Mouse (Mus musculus) left cerebral cortex, adult 11 months (tissue): ENCODE measurements around the gene 4930563M21Rik.
A peak's percentile ranks its signal among the peaks of the same experiment; 100 is the strongest.
"Not testable (repeated sequence)": the region's sequence is repeated elsewhere in the genome, so short reads cannot be mapped to it uniquely, and the experiment has no call there.

Experiments
- DNase-seq: peaks from one replicate; pipeline ENCODE4 v3.0.0; 2022; ENCODE audit warnings: low spot score

4930563M21Rik gene

GRCm38 (mm10) chr9:56010450-56010849 is at the start of gene 4930563M21Rik:
4930563M21Rik (minus strand) TSS chr9:56010550.
- no peak for DNase-seq

DNA sequence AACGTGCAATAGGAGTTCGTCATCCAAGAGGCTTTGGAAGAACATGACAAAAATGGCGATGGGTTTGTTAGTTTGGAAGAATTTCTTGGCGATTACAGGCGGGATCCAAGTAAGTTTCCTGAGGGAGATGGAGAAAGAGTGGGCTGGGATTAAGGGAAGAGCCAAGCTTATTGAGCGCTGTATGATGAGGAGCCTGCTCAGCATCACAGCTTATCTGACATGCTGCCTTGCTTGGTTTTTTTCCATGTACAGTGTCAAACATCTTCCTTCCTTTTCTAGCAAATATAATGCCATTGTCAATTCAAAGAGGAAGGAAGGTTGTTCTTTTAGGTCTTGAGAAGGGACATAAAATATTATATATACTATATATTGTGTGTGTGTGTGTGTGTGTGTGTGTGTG is 45.8 kb upstream of the 4930563M21Rik start:
- no peak for DNase-seq

- DNase-seq: no peak
These were observed 43.4 kb upstream of the 4930563M21Rik start for GRCm38 (mm10) chr9:56053796-56054195.

DNA sequence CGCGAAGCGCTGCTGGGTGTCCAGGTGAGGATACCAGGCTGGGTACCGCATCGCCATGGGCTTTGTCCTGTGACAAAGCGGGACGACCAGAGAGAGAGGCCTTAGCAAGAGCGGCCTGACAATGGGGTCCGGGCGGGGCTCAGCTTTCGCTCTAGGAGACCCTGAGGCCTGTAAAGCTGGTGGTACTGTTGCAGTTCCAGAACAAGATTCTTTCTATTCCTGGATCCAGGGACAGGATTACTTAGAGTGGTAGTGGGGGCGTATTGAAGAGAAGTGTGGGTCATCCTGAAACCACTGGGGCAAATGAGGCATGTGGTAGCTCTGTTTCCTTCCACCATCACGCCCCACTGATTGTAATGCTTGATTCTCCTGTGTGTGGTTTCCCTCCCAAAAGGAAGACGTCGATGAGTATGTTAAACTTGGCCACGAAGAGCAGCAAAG is 31.9 kb upstream of the 4930563M21Rik start:
- no peak for DNase-seq

DNA sequence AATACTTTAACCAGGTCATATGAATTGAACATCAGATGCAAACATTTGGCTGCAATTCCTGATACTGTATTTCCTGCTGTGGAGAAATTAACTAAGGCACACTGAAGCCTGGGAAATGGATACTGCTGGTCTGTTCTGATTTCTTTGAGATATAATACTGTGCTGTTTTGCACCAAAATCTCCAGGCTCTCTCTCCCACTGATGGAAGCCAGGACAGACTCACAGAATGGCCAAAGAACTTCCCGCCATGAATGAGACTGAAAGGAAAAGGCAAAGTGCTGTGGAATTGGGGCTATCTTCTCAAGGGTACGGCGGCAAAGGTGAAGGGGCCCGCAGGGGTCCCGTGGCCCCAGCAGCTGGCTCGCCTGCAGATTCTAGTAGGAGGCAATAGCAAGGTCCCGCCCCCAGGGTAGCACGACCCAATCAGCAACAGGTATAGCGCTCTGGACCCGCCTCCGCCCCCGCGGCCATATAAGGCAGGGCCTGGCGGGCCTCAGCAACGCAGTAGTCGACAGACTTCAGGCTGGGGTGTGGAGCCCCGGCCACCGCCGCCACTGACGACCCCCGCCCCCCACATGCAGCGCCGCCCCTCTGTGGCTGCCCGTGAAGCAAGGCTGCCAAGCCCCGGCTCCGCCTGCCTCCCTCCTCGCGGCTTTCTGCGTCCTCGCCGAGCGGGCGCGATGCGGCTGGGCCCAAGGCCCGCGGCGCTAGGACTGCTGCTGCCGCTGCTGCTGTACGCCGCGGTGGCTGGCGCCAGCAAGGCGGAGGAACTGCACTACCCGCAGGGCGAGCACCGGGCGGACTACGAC is 31.2 kb upstream of the 4930563M21Rik start, which contains the start of gene Rcn2:
TSS of gene Rcn2 (plus strand) at position 474 of the 809 bp plus-strand sequence.
- DNase-seq: peak; percentile 94

DNA sequence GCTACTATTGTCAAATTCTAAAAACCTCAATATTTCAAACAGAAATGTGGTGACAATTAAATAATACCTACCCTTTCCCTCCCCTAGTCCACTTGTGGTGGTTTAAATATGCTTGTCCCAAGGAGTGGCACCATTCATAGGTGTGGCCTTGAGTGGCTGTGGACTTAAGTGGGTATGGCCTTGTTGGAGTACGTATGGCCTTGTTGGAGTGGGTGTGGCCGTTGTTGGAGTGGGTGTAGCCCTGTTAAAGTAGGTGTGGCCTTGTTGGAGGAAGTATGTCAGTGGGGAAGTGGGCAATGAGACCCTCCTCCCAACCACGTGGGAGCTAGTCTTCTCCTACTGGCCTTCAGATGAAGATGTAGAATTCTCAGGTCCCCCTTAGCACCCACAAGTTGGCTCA is 21.9 kb upstream of the 4930563M21Rik start:
- DNase-seq: no peak

DNA sequence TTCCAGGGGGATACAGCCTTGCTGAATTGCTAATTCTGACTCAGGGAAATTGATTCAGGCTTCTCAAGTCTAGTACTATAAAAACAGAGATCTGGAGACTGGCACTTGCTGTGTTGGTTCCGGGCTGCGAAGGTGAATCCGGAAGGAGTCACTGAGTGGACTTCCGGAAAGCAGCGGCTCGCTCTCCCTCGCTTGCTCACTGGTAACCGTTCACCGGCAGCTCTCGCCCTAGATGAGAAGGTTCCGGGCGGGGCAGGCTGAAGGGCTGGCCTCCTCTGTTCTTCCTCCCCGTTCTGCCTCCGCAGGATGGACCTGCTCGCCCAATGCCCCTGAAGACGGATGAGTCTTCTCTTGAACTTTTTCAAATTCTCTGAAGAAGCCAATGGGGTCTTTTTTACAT is 16.9 kb upstream of the 4930563M21Rik start:
- no peak for DNase-seq

- DNase-seq: no peak
These were observed 14.4 kb upstream of the 4930563M21Rik start for GRCm38 (mm10) chr9:56024772-56025171.

DNA sequence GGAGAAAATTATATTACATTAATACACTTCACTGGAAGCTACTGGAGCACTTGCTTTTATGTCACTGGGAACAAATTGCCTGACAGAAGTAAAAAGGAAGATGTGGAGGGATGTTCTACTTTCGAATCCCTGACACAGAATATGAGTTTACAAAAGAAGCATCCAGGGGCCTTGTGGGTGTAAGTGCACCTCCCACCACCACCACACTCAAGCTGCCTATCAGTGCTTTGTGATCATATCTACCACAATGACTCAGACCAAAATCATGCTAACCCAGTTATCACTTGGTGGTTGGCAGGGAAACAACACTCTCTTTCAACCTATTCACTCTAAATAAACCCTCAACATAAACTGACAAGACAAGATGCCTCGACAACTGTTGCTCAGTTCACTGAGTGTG is 5.7 kb downstream of the 4930563M21Rik start:
- not testable (repeated sequence) for DNase-seq

GRCm38 (mm10) chr9:55946819-55947218 is 63.5 kb downstream of the 4930563M21Rik start:
- DNase-seq: no peak

DNA sequence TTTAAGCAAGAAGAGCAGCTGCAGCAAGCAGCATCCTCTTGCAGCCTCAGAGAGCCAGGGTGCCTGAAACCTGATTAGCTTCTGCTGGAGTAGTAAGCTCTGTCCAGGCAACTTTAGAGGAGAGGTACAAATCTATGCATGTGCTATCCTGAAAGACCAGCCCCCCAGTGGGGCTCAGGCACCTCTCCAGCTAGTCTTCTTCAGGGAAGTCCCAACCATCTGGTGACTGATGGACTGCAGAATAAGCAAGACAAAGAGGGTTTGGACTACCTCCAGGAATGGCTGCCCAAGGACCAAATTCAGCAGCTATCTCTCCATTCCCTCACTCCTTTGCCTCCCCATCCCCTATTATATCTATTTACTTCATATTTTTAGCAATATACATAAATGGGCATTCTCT is 69.0 kb downstream of the 4930563M21Rik start:
- DNase-seq: no peak

DNA sequence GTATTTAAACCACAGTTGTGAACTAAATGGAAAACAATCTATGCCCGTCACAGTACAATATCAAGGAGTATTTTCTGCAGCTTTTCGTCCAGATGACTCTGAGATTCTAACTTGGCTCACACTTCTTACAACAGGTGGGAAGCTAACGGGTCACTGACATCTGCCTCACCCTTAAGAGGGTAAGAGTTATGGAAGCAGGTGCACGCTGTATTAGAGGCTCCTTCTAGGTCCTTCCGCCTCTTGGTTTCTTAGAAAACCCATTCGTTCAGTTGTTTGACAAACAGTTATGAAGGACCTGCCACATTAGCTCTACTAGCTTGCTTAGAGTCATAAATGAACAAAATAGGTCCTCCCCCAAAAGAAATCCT is 71.7 kb downstream of the 4930563M21Rik start:
- DNase-seq: no peak

- DNase-seq: peak; percentile 74
These were observed 72.4 kb downstream of the 4930563M21Rik start, which contains the start of gene Scaper for GRCm38 (mm10) chr9:55937664-55938617. Scaper (minus strand) TSS chr9:55938119.

- no peak for DNase-seq
These were observed 73.1 kb downstream of the 4930563M21Rik start for GRCm38 (mm10) chr9:55937224-55937663.

DNA sequence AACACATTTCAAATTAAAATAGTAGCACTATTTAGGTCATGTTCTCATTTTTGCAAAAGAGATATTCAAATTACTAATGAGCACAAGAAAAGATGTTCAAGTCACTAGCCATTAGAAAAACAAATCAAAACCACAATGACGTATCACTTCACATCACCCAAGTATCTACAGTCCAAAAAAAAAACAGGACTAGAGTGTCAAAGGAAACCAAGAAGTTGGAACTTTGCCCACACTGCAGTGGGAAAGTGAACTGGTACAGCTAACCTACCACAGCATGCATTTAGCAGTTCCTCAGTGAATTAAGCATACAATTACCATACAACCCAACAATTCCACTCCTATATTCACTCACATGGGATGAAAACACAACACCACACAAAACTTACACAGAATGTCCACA is 77.9 kb downstream of the 4930563M21Rik start:
- DNase-seq: no peak

GRCm38 (mm10) chr9:55918579-55918978 is 91.8 kb downstream of the 4930563M21Rik start:
- no peak for DNase-seq

GRCm38 (mm10) chr9:55916751-55917150 is 93.6 kb downstream of the 4930563M21Rik start:
- no peak for DNase-seq
